Mouse (Mus musculus) heart, adult 2 months (tissue): ENCODE measurements around the gene Fgd6. TPM values are rescaled to one million over a fixed set of nuclear protein-coding genes. Genes with fewer than 3 reads are reported as not detected.

ENCODE experiments used
- DNase-seq, 2 experiments: peaks; one replicate each; pipeline ENCODE4 v3.0.0; 2021
- H3K27ac ChIP-seq: fragments of 200-600 bp; 2 replicates; pipeline ENCODE4 v1.8.1; 2022
- H3K27me3 ChIP-seq: fragments of 200-500 bp; 2 replicates; pipeline ENCODE4 v1.6.1; 2012; ENCODE audit warnings: mild to moderate bottlenecking, low read length, inconsistent platforms, mixed read lengths; ENCODE audit not compliant: control insufficient read depth, insufficient read depth
- H3K36me3 ChIP-seq: fragments of 200-500 bp; 2 replicates; pipeline ENCODE4 v1.6.1; 2012; ENCODE audit warnings: low read length, inconsistent platforms; ENCODE audit not compliant: control insufficient read depth, insufficient read depth
- H3K4me1 ChIP-seq: fragments of 200-500 bp; 2 replicates; pipeline ENCODE4 v1.6.1; 2011; ENCODE audit warnings: low read length; ENCODE audit not compliant: control insufficient read depth, insufficient read depth
- H3K4me3 ChIP-seq: fragments of 200-600 bp; 2 replicates; pipeline ENCODE4 v1.8.1; 2022
- H3K79me2 ChIP-seq: fragments of 200-500 bp; replicated peaks from 2 replicates; pipeline ENCODE4 v1.6.1; 2012; ENCODE audit warnings: mild to moderate bottlenecking, inconsistent platforms, low read length, moderate library complexity, mixed read lengths; ENCODE audit not compliant: control insufficient read depth, insufficient read depth
- H3K9ac ChIP-seq: fragments of 200-500 bp; 2 replicates; pipeline ENCODE4 v1.6.1; 2012; ENCODE audit warnings: low read depth, mild to moderate bottlenecking, control low read depth, inconsistent platforms, low read length, mixed read lengths
- CTCF ChIP-seq: fragments of 200-600 bp; IDR thresholded peaks from 2 replicates; pipeline ENCODE4 v1.8.1; 2022; ENCODE audit warnings: antibody characterized with exemption, mild to moderate bottlenecking, moderate library complexity
- EP300 ChIP-seq: fragments of 200-500 bp; IDR thresholded peaks from 2 replicates; pipeline ENCODE4 v1.6.1; 2011; ENCODE audit warnings: low read depth, low read length, control low read depth; ENCODE audit not compliant: insufficient read depth
- POLR2A ChIP-seq: fragments of 200-500 bp; IDR thresholded peaks from 2 replicates; pipeline ENCODE4 v1.6.1; 2011; ENCODE audit warnings: mild to moderate bottlenecking, low read depth, low read length, control low read depth; ENCODE audit not compliant: insufficient read depth
- WGBS: fragments of 180-500 bp; shearing (Covaris S2); methylation state at CpG from one replicate; pipeline ENCODE4 v1.1.7; 2018; 5-methylcytosine and 5-hydroxymethylcytosine counted together
- intact Hi-C: fragments of 180-260 bp; cut with DNase I; formaldehyde crosslinking; loops from one replicate; pipeline ENCODE4 v1.15.1; 2025
- polyA plus RNA-seq: library from polyadenylated mRNA; depleted of rRNA; stranded (reverse); fragments of >200 nt; gene quantifications from 2 replicates; pipeline ENCODE4 v1.2.3, GENCODE M21; 2012
- total RNA-seq, 2 experiments: library from RNA; stranded (reverse); gene quantifications; 2 replicates each; pipeline ENCODE4 v1.2.3; 2021

The Fgd6 gene
- total and polyA plus RNA-seq, 3 experiments = 1.9 to 5.8 (median 4.9) TPM

GRCm38 (mm10) chr10:94060190-94060589 is 24.4 kb downstream of the Fgd6 start:
- Histone ChIP-seq H3K4me1 (peaks cover 8% of the 10 kb centered on the region), H3K79me2 (no peaks in the 10 kb centered on the region; the same call in 1 of the 2 replicates), H3K9ac (no peak overlapping the region), H3K27me3 (no peaks in the 10 kb centered on the region), H3K36me3 (no peaks in the 10 kb centered on the region; the same call in 1 of the 2 replicates), H3K4me3 (no peak overlapping the region), H3K27ac (no peak overlapping the region)
- no peak for DNase-seq
- intact Hi-C loops = no loop called here
- TF ChIP-seq POLR2A = no peak
- TF ChIP-seq CTCF = no peak
- no peak for TF ChIP-seq EP300
- WGBS = 42% methylated on average over 8 of the region's 8 CpGs

GRCm38 (mm10) chr10:94062357-94062756 is 26.6 kb downstream of the Fgd6 start:
- TF ChIP-seq EP300 = no peak
- Histone ChIP-seq H3K4me1 (peaks cover 9% of the 10 kb centered on the region), H3K36me3 (peaks cover 5% of the 10 kb centered on the region), H3K4me3 (no peak overlapping the region), H3K27ac (no peak overlapping the region), H3K27me3 (no peaks in the 10 kb centered on the region), H3K79me2 (no peaks in the 10 kb centered on the region; the same call in 1 of the 2 replicates), H3K9ac (no peak overlapping the region)
- DNase-seq = no peak
- WGBS = 53% methylated on average over 5 of the region's 5 CpGs
- intact Hi-C loops = no loop called here

- peaks cover 8% of the 10 kb centered on the region for H3K4me1 ChIP-seq
- no peaks in the 10 kb centered on the region for H3K79me2 ChIP-seq
- no peak overlapping the region for H3K4me3 ChIP-seq
- H3K36me3 ChIP-seq = peaks cover 5% of the 10 kb centered on the region; the same call in 1 of the 2 replicates
- H3K27me3 ChIP-seq = no peaks in the 10 kb centered on the region
- peak overlapping the region; percentile 30; the same call in 1 of the 2 replicates for H3K27ac ChIP-seq
- TF ChIP-seq CTCF (no peak), EP300 (no peak), POLR2A (no peak)
- DNase-seq = peak in 1 of 2 experiments; percentile 42
- no peak overlapping the region for H3K9ac ChIP-seq
- WGBS = 60% methylated on average over 3 of the region's 3 CpGs
- intact Hi-C loops = no loop called here
Observed at GRCm38 (mm10) chr10:94066896-94067295, 31.1 kb downstream of the Fgd6 start.

GRCm38 (mm10) chr10:94068701-94069100 is 32.9 kb downstream of the Fgd6 start:
- no peak overlapping the region for H3K9ac ChIP-seq

GRCm38 (mm10) chr10:94071641-94072040 is 35.8 kb downstream of the Fgd6 start:
- Histone ChIP-seq H3K4me3 (no peak overlapping the region), H3K27ac (no peak overlapping the region; the same call in 1 of the 2 replicates), H3K27me3 (no peaks in the 10 kb centered on the region), H3K9ac (no peak overlapping the region), H3K4me1 (peaks cover 7% of the 10 kb centered on the region), H3K36me3 (no peaks in the 10 kb centered on the region), H3K79me2 (no peaks in the 10 kb centered on the region)
- TF ChIP-seq EP300 (no peak), POLR2A (no peak), CTCF (no peak)
- intact Hi-C loops = loop anchor here (5.0 kb wide), 1 partner anchor 34 kb away; the partner anchor contains the start of genes Fgd6 and Vezt
- no peak for DNase-seq
- 93% methylated on average over 7 of the region's 7 CpGs for WGBS

More at GRCm38 (mm10) chr10:94068701-94069100, 32.9 kb downstream of the Fgd6 start:
- Histone ChIP-seq H3K4me3 (no peak overlapping the region), H3K27me3 (no peaks in the 10 kb centered on the region), H3K79me2 (no peaks in the 10 kb centered on the region), H3K27ac (peak overlapping the region; percentile 43), H3K36me3 (peaks cover 5% of the 10 kb centered on the region; the same call in 1 of the 2 replicates), H3K4me1 (peaks cover 8% of the 10 kb centered on the region)
- intact Hi-C loops = no loop called here
- TF ChIP-seq POLR2A = no peak
- no peak for TF ChIP-seq CTCF
- TF ChIP-seq EP300 = no peak
- 39% methylated on average over 5 of the region's 5 CpGs for WGBS
- DNase-seq = peak; percentile 44 to 53

GRCm38 (mm10) chr10:94072261-94072915 is 36.6 kb downstream of the Fgd6 start:
- peaks cover 7% of the 10 kb centered on the region for H3K4me1 ChIP-seq
- H3K27ac ChIP-seq = peak overlapping the region; percentile 47; the same call in 1 of the 2 replicates
- no peaks in the 10 kb centered on the region for H3K27me3 ChIP-seq
- DNase-seq = peak; percentile 45 to 63
- H3K36me3 ChIP-seq = no peaks in the 10 kb centered on the region
- no peak overlapping the region for H3K9ac ChIP-seq
- intact Hi-C loops = loop anchor here (5.0 kb wide), 1 partner anchor 35 kb away; the partner anchor contains the start of genes Fgd6 and Vezt
- 24% methylated on average over 10 of the region's 10 CpGs for WGBS
- H3K4me3 ChIP-seq = no peak overlapping the region
- TF ChIP-seq EP300 (no peak), CTCF (no peak), POLR2A (no peak)
- no peaks in the 10 kb centered on the region for H3K79me2 ChIP-seq
